In the genomic region with DNA sequence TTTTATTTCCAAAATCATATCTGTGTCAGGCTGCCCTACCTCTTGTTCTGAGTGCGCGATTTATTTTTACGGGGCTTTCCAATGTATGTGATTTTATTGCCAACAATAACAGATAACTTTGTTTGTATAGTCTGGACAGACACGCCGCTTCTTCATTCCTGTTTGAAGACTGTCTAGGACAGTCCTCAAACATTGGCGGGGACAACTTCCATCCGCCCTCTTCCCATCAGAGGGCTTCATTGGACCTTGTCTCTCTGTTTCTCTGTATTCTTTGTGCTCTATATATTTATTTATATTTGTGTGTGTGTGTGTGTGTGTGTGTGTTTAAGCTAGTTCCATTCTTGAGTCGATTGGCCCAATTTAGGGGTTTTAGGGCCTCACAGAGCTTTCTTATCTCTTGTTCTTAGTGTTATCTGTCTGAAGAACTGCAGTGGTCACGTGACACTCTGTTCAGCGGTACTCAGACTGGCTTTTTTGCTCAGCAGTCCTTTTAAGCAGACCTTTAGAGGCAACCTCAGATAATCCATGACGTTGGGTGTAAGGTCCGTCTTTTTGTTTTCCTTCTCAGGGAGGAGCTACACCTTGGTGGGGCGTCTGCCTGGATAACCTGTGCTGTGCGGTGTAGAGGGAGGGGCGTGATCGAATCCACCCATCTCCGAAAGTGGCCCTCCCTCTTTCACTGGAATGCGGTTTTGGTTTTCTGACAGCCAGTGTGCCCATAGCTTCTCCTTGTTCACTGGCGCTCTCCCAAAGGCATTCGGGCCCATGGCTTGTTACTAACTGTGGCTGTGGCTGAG, we compare ENCODE assay signal across 8 mouse cellular contexts. TPM values are rescaled to one million over a fixed set of nuclear protein-coding genes. Genes with fewer than 3 reads are reported as not detected.
A peak's percentile ranks its signal among the peaks of the same experiment; 100 is the strongest.
DNase-seq lines count a peak whose midpoint lies in the region; ATAC-seq and TF ChIP-seq lines count a peak whose summit lies in the region.

No protein-coding gene starts in this region.

- no peak for ATAC-seq in hindbrain, postnatal 0 days

- no peak overlapping the region for H3K4me3 ChIP-seq in hindbrain, postnatal 0 days (ENCODE audit: low read length)

- no peak overlapping the region for H3K27ac ChIP-seq in hindbrain, postnatal 0 days

- H3K9me3 ChIP-seq in hindbrain, postnatal 0 days (ENCODE audit: low read length), result no peaks in the 10 kb centered on the region

- 51% methylated on average over 20 of the region's 20 CpGs for WGBS in hindbrain, postnatal 0 days

- peak overlapping the region; percentile 22; the same call in 1 of the 2 replicates for H3K4me2 ChIP-seq in hindbrain, postnatal 0 days (ENCODE audit: low read depth, low read length)

- TF ChIP-seq CTCF in hindbrain, postnatal 0 days (IDR thresholded peaks at IDR 0.05; ENCODE audit: low read depth), result no peak

- no peaks in the 10 kb centered on the region for H3K4me1 ChIP-seq in hindbrain, postnatal 0 days (ENCODE audit: insufficient read depth, low read length)

- no peaks in the 10 kb centered on the region for H3K27me3 ChIP-seq in hindbrain, postnatal 0 days (ENCODE audit: insufficient read depth, low read length)

- peak; percentile 10 for DNase-seq in adrenal gland, adult 2 months
- no peak for DNase-seq in adrenal gland, adult 18-20 months (ENCODE audit: low spot score in 2 of 2)
- DNase-seq in c-Kit-positive CD71-positive TER-119-positive erythroid progenitor cells, embryonic 14.5 days (ENCODE audit: low spot score), result peak; percentile 34
- DNase-seq in hindbrain, postnatal 0 days (ENCODE audit: low spot score), result no peak
- peak; percentile 38 to 55 for DNase-seq in lung, postnatal 4 days
- DNase-seq in natural killer cell, adult 2 months (ENCODE audit: low spot score in 2 of 2), result no peak
- DNase-seq in left cerebral cortex, postnatal 4 days, result no peak
- no peak for DNase-seq in spleen, postnatal 10 days (ENCODE audit: low spot score in 2 of 2)

- H3K9ac ChIP-seq in hindbrain, postnatal 0 days (replicated peaks; ENCODE audit: low read length), result no peak overlapping the region

- H3K36me3 ChIP-seq in hindbrain, postnatal 0 days (ENCODE audit: insufficient read depth, low read length), result no peaks in the 10 kb centered on the region

- intact Hi-C loops in left cerebral cortex, postnatal 4 days (cut with DNase I), result no loop called here

RNA-seq across cellular contexts. Expression of a gene that starts 54.4 kb away (rescaled TPM):
- total RNA-seq in adrenal gland, adult 2 months (2021), result 1 to 10 TPM; 2.2 to 3.9 TPM
- 6.9 and 7.1 TPM in 2 replicates for polyA plus RNA-seq in adrenal gland, adult 2 months (2012; rRNA removed)
- total RNA-seq in adrenal gland, adult 18-20 months (2021), result 1 to 10 TPM; 2.8 to 4.8 TPM
- 6.3 and 6.4 TPM in 2 replicates for total RNA-seq in hindbrain, postnatal 0 days (2014; rRNA removed)
- polyA plus RNA-seq in hindbrain, postnatal 0 days (2015; fragmentation: Nextera tagmentation; extraction: Ambion mirVana), result 3.9 and 4.8 TPM in 2 replicates
- 1 to 10 TPM; 3.9 to 4.7 TPM for total RNA-seq in left cerebral cortex, postnatal 4 days (2021)

Comparison
In these comparisons a context has a peak if more than half of its experiments do, and no peak if none do; other contexts are left out.
1. DNase-seq: peak in adrenal gland, adult 2 months (single experiment), c-Kit-positive CD71-positive TER-119-positive erythroid progenitor cells, embryonic 14.5 days (single experiment) and lung, postnatal 4 days (2 of 2); none in adrenal gland, adult 18-20 months (0 of 2), hindbrain, postnatal 0 days (single experiment), natural killer cell, adult 2 months (0 of 2), left cerebral cortex, postnatal 4 days (single experiment) and spleen, postnatal 10 days (0 of 2).